Mouse (Mus musculus): ENCODE results near the gene Pdzd3. TPM values are rescaled to one million over a fixed set of nuclear protein-coding genes. Genes with fewer than 3 reads are reported as not detected.

Pdzd3 gene
- polyA plus RNA-seq, 1 experiment, result not detected

GRCm38 (mm10) chr9:44237128-44237527 lies 14.1 kb downstream of the Pdzd3 start:
- H3K27ac ChIP-seq (ENCODE audit: insufficient read depth, low read length), result no peak overlapping the region
- no peaks in the 10 kb centered on the region for H3K36me3 ChIP-seq (ENCODE audit: control insufficient read depth, insufficient read depth, low read length, poor library complexity, severe bottlenecking)
- no peaks in the 10 kb centered on the region for H3K27me3 ChIP-seq (ENCODE audit: control insufficient read depth, insufficient read depth, low read length, poor library complexity, severe bottlenecking)
- H3K4me1 ChIP-seq (ENCODE audit: control insufficient read depth, insufficient read depth, low read length), result no peaks in the 10 kb centered on the region
- no peak for TF ChIP-seq POLR2A (IDR thresholded peaks at IDR 0.05; ENCODE audit: insufficient read depth, low read length)
- no peak for TF ChIP-seq CTCF (IDR thresholded peaks at IDR 0.05; ENCODE audit: low read depth, low read length)
- TF ChIP-seq EP300 (IDR thresholded peaks at IDR 0.05; ENCODE audit: insufficient read depth, low read depth, low read length), result no peak
- no peak overlapping the region for H3K9ac ChIP-seq (ENCODE audit: low read depth, poor library complexity, severe bottlenecking)
- H3K4me3 ChIP-seq (ENCODE audit: low read depth, low read length), result no peak overlapping the region
- no peaks in the 10 kb centered on the region for H3K9me3 ChIP-seq (replicated peaks; ENCODE audit: control insufficient read depth, insufficient read depth, low read length, poor library complexity, severe bottlenecking)

- no peaks in the 10 kb centered on the region for H3K9me3 ChIP-seq (replicated peaks; ENCODE audit: control insufficient read depth, insufficient read depth, low read length, poor library complexity, severe bottlenecking)
- no peak for TF ChIP-seq EP300 (IDR thresholded peaks at IDR 0.05; ENCODE audit: insufficient read depth, low read depth, low read length)
- no peak for TF ChIP-seq CTCF (IDR thresholded peaks at IDR 0.05; ENCODE audit: low read depth, low read length)
- no peak for TF ChIP-seq POLR2A (IDR thresholded peaks at IDR 0.05; ENCODE audit: insufficient read depth, low read length)
- no peaks in the 10 kb centered on the region for H3K27me3 ChIP-seq (ENCODE audit: control insufficient read depth, insufficient read depth, low read length, poor library complexity, severe bottlenecking)
- H3K36me3 ChIP-seq (ENCODE audit: control insufficient read depth, insufficient read depth, low read length, poor library complexity, severe bottlenecking), result no peaks in the 10 kb centered on the region
- H3K9ac ChIP-seq (ENCODE audit: low read depth, poor library complexity, severe bottlenecking), result no peak overlapping the region
- H3K4me1 ChIP-seq (ENCODE audit: control insufficient read depth, insufficient read depth, low read length), result no peaks in the 10 kb centered on the region
- H3K27ac ChIP-seq (ENCODE audit: insufficient read depth, low read length), result no peak overlapping the region
- no peak overlapping the region for H3K4me3 ChIP-seq (ENCODE audit: low read depth, low read length)
Measured at GRCm38 (mm10) chr9:44236601-44237000, 14.7 kb downstream of the Pdzd3 start.

- H3K4me1 ChIP-seq (ENCODE audit: control insufficient read depth, insufficient read depth, low read length), result no peaks in the 10 kb centered on the region
- H3K27ac ChIP-seq (ENCODE audit: insufficient read depth, low read length), result peak overlapping the region; percentile 84
- peak overlapping the region; percentile 80 for H3K4me3 ChIP-seq (ENCODE audit: low read depth, low read length)
- H3K27me3 ChIP-seq (ENCODE audit: control insufficient read depth, insufficient read depth, low read length, poor library complexity, severe bottlenecking), result no peaks in the 10 kb centered on the region
- H3K9ac ChIP-seq (ENCODE audit: low read depth, poor library complexity, severe bottlenecking), result peak overlapping the region; percentile 89
- TF ChIP-seq POLR2A (IDR thresholded peaks at IDR 0.05; ENCODE audit: insufficient read depth, low read length) (no peak), CTCF (IDR thresholded peaks at IDR 0.05; ENCODE audit: low read depth, low read length) (no peak), EP300 (IDR thresholded peaks at IDR 0.05; ENCODE audit: insufficient read depth, low read depth, low read length) (no peak)
- no peaks in the 10 kb centered on the region for H3K9me3 ChIP-seq (replicated peaks; ENCODE audit: control insufficient read depth, insufficient read depth, low read length, poor library complexity, severe bottlenecking)
- H3K36me3 ChIP-seq (ENCODE audit: control insufficient read depth, insufficient read depth, low read length, poor library complexity, severe bottlenecking), result no peaks in the 10 kb centered on the region
Measured at GRCm38 (mm10) chr9:44234479-44235427, 16.5 kb downstream of the Pdzd3 start.

DNA sequence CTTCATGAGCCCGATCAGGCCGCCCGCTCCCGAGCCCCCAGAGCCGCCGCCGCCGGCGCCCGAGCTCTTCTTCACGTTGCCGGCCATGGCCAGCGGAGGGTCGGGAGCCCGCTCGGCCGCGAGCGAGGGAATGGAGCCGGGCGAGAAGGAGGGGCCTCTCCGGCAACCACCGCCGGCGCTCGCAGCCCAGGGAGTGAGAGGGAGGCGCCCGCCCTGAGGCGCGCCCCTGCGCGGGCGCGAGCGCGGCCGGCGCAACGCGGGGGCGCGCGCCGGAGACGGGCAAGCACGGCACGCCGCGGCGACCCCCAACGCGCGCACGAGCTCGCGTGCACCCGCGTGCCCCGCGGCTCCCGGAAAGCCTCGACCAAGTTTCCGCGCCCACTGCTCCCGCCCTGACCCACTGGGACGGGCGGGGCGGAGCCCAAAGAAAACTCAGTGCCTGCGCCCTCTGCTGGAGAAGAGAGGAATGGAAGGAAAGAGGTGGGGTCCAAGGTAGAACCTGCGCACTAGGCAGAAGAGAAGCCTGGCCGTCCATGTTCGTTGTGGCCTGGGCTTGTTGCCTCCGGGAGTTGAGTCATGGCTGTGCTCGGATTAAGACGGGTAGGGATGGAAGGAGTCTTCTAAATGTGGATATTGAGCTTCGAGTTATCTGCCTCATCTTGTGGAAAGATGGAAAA lies 17.3 kb downstream of the Pdzd3 start, which contains the start of gene Cbl:
Cbl (minus strand) TSS at position 248 of the 677 bp plus-strand sequence.
- Histone ChIP-seq H3K4me3 (ENCODE audit: low read depth, low read length) (peak within 1 kb of the TSS; percentile 80), H3K27me3 (ENCODE audit: control insufficient read depth, insufficient read depth, low read length, poor library complexity, severe bottlenecking) (no peaks in the 10 kb centered on the region), H3K9ac (ENCODE audit: low read depth, poor library complexity, severe bottlenecking) (peak within 1 kb of the TSS; percentile 94), H3K9me3 (replicated peaks; ENCODE audit: control insufficient read depth, insufficient read depth, low read length, poor library complexity, severe bottlenecking) (no peaks in the 10 kb centered on the region), H3K27ac (ENCODE audit: insufficient read depth, low read length) (peak within 1 kb of the TSS; percentile 84), H3K36me3 (ENCODE audit: control insufficient read depth, insufficient read depth, low read length, poor library complexity, severe bottlenecking) (no peaks in the 10 kb centered on the region), H3K4me1 (ENCODE audit: control insufficient read depth, insufficient read depth, low read length) (no peaks in the 10 kb centered on the region)
- TF ChIP-seq CTCF (IDR thresholded peaks at IDR 0.05; ENCODE audit: low read depth, low read length) (peak; percentile 87), POLR2A (IDR thresholded peaks at IDR 0.05; ENCODE audit: insufficient read depth, low read length) (peak; percentile 92), EP300 (IDR thresholded peaks at IDR 0.05; ENCODE audit: insufficient read depth, low read depth, low read length) (0 out of 2 replicates have a peak, but pooled peaks have one; percentile 29)

- TF ChIP-seq CTCF (IDR thresholded peaks at IDR 0.05; ENCODE audit: low read depth, low read length) (no peak), EP300 (IDR thresholded peaks at IDR 0.05; ENCODE audit: insufficient read depth, low read depth, low read length) (no peak), POLR2A (IDR thresholded peaks at IDR 0.05; ENCODE audit: insufficient read depth, low read length) (no peak)
- peak overlapping the region; percentile 77 for H3K4me3 ChIP-seq (ENCODE audit: low read depth, low read length)
- no peaks in the 10 kb centered on the region for H3K4me1 ChIP-seq (ENCODE audit: control insufficient read depth, insufficient read depth, low read length)
- no peaks in the 10 kb centered on the region for H3K27me3 ChIP-seq (ENCODE audit: control insufficient read depth, insufficient read depth, low read length, poor library complexity, severe bottlenecking)
- H3K9ac ChIP-seq (ENCODE audit: low read depth, poor library complexity, severe bottlenecking), result peak overlapping the region; percentile 94
- H3K36me3 ChIP-seq (ENCODE audit: control insufficient read depth, insufficient read depth, low read length, poor library complexity, severe bottlenecking), result no peaks in the 10 kb centered on the region
- peak overlapping the region; percentile 78 for H3K27ac ChIP-seq (ENCODE audit: insufficient read depth, low read length)
- no peaks in the 10 kb centered on the region for H3K9me3 ChIP-seq (replicated peaks; ENCODE audit: control insufficient read depth, insufficient read depth, low read length, poor library complexity, severe bottlenecking)
Measured at GRCm38 (mm10) chr9:44233021-44233801, 18.1 kb downstream of the Pdzd3 start.

Measured in ES-Bruce4 (cell line).